Mouse (Mus musculus) megakaryocyte, embryonic 14.5 days (primary cell): ENCODE measurements around the gene Gm49450.

Experiments used
- FLI1 ChIP-seq: IDR thresholded peaks from 2 replicates; pipeline ENCODE4 v1.6.1; 2012; ENCODE audit warnings: low read length, inconsistent platforms, mixed read lengths
- GATA1 ChIP-seq: IDR thresholded peaks from 3 replicates; pipeline ENCODE4 v1.6.1; 2012; ENCODE audit warnings: mixed read lengths, low read length, inconsistent platforms, borderline replicate concordance

DNA sequence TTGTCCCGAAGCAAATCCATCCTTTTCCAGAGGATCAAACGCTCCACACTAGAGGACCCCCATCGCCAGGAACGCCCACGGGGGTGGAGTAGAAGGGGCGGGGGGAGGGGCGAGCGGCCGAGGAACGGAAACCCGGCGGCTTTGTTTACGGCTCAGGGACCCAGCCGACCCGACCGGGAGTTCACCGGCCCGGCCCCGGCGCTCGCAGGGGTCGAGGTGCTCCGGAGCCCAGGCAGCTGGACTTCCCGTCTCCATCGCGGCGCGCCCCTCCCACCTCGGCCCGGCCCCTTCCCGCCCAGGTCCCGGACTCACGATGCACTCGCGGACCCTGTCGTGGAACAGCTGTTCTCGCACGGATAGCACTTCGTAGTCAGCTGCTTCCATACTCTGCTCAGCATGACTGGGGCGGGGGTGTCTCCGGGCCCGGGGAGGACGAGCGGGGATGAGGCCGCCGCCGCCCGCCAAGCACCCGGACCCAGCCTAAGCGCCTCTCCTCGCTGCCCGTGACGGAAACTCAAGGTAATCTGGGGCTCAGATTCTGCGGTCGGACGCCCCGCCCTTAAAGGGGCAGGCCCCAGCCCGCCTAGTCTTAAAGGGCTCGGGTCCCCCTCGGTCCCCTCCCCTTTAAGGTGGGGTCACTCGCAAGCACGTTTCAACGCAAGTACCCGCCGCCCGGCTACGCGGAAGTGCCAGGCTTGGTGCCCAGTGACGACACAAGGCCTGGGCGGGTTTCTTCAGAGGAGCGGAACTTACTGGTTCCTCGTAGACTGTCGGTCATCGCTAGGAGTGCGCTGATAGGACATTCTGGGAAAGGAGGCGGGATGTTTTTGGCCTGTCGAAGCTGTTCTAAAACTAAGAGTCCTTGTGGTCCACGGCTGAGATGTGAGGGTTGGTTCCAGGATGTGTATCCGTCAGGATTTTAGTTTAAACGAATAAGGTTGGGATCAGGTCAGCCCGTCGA, 35.5 kb downstream of the Gm49450 start, which contains the start of gene Lmbr1l:
- TF ChIP-seq FLI1 (no peak), GATA1 (no peak)
